Mouse (Mus musculus) brain, embryonic 18.5 days (tissue): Measurements from ENCODE around the gene Tenm4.
A peak's percentile ranks its signal among the peaks of the same experiment; 100 is the strongest.
"Not testable (repeated sequence)": the region's sequence is repeated elsewhere in the genome, so short reads cannot be mapped to it uniquely, and the experiment has no call there.

Source experiments
- DNase-seq: peaks from one replicate; pipeline ENCODE4 v3.0.0-alpha.2; 2012; ENCODE audit warnings: low read depth, low spot score

Gene Tenm4

DNA sequence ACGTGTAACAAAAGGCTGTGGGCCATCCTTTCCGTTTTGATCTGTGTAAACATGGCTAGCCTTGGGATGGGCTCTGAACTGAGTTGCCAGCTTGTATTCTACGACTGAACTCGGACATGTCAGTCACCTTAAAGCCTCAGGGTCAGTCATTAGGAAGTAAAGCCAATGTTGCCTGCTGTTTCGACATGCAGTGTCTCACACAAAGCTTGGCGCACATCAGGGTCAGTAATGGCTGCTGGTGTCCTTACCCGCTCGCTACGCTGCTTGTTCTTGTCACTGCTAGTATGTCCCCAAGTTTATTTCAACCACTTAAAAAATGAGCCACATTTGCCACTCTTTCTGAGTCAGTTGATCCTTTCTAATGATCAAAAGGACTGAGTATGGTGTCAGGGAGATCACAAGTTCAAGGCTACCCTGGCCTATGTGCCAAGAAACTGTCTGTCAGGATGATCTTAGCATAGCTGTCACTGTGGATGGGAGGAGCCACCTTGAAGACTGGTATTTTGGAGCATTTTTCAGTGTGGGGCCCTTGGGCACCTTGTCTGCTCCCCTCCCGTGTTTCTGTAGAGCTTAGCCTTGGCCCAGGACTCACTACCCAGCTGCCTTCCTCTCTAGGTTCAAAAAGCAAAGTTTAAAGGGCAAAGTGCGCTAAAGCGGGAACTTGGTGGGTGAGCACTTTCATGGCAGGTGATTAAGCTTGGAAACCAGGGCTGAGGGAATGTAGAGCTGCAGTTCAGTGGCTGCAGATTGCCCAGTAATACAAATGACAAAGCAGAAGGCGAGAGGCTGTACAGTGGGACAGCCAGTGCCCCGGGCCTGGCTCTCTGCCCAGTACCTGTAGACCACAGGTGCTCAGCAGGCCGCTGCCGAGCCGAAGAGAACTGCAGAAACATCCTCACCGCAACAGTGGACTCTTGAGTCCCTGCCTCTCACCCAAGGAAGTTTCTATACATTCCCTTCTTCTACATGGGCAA is 718.3 kb downstream of the Tenm4 start:
- DNase-seq = no peak

DNA sequence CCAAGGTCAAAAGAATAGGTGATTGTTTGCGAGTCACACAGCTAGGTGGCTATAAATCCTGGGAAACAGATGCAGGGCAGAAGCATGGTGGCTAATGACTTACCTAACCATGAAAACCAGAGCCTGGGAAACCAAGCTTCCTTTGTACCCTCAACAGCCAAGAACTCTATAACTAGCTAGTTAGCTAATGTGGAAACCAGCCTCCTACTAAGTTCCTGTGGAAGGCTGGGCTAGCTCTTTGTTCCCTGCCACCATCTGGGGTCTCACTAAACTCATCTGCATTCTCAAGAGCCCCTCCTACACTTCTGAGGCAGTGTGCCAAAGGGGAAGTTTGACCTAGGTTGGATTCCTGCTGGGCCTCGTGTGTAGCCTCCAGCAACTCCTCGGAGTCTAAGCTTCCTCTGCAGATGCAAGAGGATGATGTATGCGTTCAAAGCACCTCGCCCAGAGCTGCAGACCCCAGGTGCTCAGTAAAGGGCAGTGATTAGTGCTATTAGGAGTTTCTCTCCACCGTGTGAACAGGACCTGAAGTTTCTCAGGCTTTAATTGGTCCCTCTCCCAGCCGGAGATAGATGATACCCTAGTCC is 719.1 kb downstream of the Tenm4 start:
- no peak for DNase-seq

DNA sequence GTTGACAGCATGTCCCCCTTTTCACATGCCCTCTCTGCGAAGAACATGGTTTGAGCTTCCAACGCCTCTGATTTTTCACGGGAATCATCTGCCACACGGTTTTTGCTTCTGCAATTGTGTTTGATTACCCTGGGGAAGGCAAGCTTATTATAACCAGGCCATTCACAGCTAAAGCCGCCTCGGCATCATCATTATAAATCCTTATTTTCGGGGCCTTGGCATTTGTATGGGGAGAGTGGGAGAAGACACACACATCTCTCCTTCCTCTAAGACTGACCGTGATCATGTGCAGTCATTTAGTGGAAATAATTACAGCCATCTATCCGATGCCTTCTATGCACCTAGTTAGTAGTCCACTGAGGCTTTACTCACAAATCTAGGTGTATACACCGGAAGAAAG is 719.9 kb downstream of the Tenm4 start:
- no peak for DNase-seq

DNA sequence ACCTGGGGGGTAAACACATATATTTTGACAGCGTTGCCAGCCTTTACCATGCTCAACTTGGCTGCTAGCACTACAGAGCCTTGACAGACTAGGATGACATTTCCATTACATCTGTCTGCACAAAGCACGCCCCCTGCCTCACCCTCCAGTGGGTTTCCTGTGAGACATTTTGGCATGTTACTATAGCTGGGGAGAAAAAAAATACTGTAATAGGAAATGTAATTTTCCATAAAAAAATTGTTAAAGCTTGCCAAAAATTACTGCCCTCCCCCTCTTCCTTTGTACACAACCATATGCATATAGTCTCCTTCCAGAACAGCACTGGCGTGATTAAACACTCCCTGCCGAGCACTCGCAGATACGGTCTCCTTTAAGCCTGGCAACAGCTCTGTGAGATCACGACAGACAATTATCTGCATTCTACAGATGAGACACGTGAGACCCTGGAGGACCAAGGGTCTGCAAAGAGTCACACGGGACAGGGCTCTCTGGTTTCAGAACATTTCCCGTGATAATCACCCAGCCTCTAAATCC is 728.1 kb downstream of the Tenm4 start:
- no peak for DNase-seq

DNA sequence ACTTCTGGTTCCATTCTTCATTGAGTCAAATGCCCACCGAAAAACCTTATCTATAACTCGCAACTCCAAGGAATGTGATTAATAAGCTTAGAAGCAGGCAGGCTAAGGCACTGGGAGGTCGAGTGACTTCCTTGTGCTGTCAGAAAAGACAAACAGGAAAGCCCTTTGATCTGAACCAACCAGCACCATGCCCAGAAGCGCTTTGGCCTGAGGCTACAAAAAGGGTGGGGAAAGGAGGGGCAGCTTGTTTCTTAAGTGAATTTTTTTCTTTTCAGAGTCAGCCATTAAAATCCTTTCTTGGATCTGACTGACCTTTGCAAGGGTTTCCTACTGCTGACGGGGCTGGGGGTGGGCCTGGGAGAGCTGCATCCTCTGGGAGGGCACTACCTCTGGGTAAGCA is 731.1 kb downstream of the Tenm4 start:
- DNase-seq = no peak

DNA sequence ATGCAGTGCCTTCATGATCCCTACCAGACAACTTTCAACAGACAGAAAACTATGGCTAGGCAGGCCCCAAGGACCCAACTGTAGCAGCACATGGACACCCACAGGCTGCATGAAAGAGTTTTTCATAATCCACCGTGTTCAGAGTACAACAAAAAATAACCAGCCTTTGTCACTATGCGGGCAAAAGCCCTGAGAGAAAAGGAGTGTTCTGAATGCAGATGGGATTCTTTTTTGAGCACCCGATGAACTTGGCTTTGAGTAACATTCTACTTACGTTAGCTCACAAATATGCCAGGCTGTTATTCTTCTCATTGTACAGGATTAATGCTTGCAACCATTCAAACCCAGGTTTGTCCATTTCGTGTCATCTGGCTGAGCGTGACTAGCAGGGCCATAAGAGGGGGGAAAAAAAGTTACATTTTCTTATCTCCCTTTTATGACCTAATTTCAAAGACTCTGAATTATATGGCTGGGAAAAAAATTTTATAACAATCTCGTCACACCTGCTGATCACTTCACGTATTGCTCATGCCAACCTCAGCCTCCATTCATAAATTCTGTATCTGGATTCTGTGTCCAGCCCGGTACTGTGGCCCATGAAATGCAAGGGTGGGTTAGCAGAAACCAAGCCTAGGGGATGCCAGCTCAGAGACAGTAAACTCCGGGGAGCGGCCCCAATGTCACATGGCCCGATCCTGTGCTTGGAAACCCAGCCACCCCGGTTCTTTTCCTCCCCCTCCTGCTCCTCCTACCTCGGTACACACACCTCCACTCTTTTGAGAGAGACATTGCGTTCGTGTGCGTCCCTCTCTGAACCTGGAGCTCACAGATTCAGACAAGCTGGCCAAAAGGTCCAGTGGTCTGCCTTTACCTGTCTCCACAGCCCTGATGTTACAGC is 732.3 kb downstream of the Tenm4 start:
- no peak for DNase-seq

DNA sequence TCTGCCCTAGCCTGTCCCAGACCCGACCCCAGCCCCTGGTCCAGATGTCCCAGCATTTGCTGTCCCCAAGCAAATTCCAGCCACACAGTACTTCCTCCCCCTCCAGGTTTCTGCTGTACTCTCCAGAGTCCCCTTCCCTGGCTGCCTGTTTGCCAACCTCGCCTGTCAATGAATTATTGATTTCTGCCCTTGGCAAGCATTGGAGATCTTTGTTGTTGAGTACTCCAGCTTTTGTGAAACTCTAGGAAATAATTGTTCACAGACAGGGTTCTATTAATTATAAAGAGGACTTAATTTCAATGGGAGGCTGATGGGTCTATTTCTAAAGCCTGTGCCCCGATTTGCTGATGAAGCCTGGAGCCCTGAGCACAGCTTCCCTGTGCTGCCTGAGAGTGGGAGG is 733.4 kb downstream of the Tenm4 start:
- no peak for DNase-seq

DNA sequence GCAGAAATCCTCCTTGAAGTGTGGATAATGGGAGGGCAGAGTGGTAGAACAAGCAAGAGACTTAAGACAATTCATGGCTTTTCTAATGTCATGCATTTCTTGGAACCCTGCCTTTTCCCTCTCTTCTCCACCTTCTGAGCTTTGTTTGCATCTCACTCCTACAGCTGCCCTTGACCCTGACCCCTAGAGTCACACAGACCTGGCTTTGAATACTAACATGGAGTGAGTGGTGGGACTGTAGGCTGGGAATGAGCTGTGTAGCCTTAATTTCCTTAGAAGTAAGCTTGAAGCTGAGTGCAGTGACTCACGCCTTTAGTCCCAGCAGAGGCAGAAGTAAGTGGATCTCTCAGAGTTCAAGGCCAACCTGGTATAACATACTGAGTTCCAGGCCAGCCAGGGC is 733.9 kb downstream of the Tenm4 start:
- DNase-seq = no peak

DNA sequence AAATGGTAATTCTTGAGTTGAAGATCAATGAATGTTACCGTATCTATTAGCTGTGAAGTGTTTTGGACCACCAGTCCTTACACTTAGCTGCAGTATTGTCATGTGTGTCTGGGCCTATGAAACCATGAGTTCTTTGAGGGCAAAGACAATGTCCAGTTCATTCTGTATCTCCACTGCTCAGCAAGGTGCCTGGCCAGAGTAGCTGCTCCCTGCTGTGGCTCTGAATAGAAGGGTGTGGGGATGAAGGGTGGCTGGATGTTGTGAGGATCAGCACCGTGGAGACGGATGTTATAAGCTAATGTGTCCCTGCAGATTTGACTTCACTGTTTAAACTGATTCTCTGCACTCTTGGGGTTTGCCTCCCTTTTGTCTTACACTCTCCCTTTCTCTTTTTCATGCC is 734.4 kb downstream of the Tenm4 start:
- DNase-seq = no peak

DNA sequence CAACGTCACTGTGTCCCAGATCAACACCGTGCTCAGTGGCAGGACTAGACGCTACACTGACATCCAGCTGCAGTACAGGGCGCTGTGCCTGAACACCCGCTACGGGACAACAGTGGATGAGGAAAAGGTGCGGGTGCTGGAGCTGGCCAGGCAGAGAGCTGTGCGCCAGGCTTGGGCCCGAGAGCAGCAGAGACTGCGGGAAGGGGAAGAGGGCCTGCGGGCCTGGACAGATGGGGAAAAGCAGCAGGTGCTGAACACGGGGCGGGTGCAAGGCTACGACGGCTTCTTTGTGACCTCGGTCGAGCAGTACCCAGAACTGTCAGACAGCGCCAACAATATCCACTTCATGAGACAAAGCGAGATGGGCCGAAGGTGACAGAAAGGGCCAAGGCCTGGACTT is 735.2 kb downstream of the Tenm4 start:
- no peak for DNase-seq

DNA sequence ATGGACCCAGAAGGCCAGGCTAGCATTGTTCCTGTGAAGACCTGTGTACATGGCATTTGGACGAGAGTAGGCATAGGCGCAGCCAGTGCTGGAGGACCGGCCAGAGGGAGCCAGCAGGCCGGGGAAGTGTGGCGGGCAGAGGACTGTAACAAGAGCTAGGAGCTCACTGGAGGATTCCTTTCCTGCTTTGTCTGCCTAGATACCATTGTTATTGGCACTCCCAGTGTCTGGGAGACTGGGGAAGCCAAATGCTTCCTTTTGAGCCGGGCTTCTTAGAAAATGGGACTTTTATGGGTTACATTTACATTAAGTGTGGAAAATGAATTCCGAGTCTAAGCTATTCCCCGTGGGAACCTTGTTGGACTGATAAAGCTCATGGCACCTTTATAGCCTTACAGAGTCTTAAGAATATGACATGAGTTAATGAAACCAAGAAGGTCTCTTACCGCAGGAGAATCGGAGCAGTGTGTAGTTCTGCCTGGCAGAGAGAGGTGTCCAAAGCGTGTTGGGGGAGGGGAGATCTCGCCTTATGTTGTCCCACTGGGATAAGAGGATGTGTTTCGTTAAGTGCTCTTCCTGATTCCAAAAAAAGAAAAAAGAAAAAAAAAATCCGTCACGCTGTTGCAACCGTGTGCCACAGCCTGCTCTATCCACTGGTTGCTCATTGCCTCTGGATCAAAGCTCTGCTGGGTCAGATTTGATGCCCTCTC is 737.1 kb downstream of the Tenm4 start:
- DNase-seq = no peak

DNA sequence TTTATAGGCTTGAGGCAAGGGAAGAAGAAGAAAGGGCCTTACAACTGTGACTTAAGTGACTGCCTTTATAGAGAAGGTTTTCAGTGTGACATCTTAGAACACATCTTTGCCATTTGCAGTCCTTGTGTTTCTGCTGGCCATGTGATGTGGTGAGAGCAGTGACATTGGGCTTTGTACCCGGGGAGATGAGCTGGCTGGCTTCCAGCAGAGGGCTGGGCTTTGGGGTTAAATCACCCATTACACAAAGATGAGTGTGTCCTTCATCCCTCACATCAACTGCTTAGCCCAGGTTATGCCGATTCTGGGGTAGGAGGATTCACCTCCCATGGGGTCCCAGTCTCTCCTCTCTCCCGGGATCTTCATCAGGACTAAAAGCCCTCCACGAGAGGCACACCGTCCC is 738.8 kb downstream of the Tenm4 start:
- no peak for DNase-seq

DNA sequence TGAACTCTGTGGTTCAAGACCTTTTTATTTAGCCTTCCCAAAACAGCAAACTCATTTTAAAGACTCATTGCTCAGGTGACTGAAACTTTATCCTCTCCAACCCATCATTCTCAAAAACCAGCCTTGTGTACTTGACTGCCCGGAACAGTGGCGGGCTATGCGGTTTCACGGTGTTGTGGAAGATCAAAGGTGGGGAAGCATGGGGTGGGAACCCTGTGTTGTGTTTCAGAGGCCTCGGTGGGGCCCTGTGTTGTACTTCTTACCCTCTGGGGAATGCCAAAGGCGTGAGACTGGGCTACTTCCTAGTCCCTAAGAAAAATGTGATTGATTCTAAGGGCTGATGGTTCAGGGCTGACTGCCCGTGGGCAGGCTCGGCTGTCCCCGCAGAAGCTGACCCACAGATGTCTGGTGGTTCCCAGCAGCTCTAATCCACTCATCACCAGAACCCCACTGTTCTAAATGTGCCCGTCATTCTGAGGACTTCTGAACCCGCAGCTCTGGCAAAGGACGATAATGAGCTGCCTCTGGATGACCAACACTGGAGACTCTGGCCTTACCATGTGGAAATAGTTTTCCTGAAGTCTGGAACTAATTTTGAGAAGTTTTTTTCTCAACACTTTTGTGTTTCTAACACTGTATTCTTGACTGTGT is 739.4 kb downstream of the Tenm4 start:
- no peak for DNase-seq

DNA sequence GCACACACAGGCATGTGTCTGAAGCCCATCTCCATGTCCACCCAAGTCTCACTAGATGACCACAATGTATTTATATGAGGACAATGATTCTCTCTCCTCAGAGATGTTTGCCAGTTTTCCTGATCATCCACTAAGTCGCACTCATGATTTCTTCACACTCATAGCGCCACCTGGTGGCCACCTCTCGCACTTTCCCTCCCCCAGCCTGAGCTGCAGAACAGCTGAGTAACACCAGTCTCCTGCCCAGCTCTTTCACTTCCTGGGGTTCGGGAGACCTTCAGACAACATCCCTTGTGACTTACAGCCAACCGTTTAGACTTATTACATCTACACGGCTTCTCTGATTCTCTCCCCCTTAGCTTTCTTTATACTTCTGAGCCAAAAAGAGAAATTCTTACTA is 743.0 kb downstream of the Tenm4 start:
- DNase-seq = peak; percentile 64

DNA sequence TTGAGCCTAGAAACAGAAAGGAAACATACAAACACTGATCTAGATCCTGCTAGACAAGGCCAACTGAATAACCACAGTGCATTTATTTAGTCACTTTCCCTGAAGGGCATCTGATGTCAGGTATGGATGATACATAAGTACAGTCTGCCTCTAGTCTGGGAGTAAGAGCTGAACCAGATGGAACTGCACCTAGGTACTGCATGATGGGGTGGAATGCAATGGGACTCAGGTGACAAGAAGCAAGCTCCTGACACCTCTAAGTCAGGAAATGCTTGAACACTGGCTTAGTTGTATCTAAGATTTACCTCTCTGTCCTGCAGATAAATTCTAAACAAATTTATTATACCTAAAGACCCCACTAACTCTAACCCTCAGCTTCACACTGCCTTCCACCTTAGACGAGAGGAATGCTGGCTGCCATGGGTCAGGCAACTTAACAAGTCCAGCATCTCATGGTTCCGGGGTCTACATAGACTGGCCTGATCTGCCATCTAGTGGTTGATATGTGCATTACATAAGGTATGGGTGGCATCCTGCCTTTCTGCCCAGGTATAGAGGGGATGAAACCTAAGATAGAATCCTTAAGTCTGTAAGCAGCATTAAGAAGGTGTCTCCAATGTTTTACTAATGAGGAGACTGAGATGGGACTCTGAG is 744.5 kb downstream of the Tenm4 start:
- peak; percentile 34 for DNase-seq

DNA sequence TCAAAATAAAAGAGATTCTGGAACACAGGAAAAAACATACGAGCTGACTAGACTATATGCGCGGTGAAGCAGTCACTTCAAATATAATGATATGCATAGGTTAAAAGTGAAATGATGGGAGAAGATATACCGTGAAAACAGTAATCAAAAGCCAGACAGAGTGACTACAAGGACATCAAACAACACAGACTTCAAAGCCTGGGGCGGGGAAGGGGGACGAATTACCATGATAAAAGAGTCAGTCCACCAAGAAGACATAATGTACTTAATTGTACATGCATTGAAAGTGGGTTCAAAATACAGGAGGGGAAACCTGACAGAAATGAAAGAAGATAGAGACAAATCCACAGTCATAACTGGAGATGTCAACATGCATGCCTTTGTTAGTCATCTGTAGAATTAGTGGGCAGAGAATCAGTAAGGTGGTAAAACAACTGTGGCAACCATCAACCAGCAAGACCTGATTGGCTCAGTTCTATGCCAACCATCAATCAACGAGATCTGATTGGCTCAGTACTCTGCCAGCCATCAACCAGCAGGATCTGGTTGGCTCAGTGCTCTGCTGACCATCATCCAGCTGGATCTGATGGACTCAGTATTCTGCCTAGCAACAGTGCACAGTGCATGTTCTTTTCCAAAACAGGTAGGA is 749.5 kb downstream of the Tenm4 start:
- no peak for DNase-seq

DNA sequence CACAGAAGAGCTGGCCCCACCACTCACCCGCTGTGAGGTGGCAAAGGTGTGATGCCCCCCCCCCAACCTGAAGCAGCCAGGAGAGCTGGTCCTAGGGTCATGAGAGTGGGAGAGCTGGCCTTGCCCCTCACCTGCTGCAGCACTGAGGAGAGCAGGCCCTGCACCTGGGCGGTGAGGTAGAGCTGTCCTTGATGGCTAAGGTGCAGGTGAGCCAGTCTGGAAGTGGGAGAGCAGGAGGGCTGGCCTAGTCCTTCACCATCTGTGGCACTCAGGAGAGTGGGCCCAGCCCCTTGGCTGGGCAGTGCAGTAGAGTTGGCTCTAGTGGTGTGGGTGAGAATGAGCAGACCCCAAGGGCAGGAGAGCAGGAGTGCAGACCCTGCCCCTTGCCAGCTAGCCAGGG is 751.9 kb downstream of the Tenm4 start:
- no peak for DNase-seq

DNA sequence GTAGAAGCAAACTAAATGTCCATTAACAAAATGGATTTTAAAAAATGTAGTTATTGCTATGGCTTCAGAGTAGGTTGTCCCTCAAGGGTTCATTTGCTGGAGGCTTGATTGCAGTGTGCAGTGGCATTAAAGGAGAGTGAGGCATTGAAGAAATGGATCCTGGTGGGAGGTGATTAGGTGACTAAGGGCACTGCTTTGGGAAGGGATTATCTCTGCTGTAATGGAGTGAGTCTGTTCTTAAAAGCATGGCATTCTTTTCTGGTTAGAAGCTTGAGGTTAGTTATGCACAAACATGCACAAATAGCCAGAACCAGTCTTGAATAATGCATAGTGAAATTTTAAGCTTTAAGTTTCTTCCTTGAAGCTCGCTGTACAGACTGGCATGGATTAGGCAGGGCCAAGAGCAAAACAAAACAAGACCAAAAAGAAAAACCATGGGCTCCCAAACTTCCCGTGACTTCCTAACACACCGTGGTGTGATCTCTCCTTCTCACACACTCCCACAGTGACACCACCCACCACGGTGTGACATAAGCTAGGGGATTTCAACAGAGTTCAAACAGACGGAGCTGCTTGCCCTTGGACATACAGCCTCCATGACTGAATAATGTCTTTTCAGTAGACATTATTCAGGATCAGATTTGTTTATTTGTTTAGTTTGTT is 772.8 kb downstream of the Tenm4 start:
- no peak for DNase-seq

DNA sequence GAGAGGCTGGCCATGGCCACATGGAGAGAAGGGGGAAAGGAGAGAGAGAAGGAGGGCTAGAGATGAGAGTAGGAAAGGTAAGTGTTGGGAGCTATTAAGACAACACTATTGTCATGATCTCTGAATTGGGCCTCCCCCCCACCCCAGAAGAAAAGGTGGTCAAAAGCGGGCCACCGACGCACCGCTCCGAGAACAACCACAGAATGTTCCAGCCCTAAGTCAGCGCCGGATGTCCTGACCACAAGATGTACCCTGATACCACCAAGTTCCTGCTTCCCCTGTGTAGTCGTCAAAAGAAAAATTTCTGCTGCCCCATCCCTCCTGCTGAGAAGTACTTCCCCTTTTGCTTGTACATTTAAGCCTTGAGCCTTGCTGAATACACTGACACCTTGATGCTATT is 775.5 kb downstream of the Tenm4 start:
- DNase-seq = not testable (repeated sequence)
